Mouse (Mus musculus): Measurements from ENCODE around the gene Phlda2.
"Not testable (repeated sequence)": the region's sequence is repeated elsewhere in the genome, so short reads cannot be mapped to it uniquely, and the experiment has no call there.

Gene Phlda2

DNA sequence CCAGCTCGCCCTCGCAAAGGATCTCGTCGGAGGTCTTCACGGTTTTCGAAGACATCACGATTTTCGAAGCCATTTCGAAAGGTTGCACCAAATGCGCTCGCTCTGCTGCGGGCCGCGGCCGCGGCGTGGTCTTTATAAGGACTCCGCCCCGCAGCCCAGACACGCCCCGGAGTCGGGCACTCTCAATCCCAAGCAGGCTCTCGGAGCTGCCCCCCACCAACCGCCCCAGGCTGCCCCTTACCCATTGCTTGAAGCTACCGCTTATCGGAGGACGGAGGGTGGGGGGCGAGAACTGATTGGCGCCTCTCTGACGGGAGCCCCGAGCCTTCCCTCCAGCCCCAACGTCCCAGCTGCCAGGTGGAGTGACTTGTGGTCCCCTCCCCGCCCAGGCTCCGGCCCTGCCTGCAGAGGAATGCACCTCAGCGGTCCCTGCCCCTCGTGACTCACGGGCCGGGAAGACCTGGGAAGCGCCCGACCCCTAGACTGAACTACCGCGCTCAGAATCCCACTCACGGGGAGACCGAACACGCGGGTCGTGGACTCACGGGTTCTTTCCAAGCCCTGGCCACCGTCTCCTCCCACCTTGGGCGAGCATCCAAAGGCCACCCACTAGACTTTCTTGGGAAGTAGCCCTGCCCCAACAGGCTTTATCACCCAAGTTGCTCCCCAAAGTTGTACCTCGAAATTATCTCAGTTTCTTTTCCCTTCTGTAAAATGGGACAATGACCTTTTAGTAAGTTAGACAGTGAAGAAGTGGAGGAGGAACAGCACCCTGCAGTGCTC, at the start of gene Phlda2:
Phlda2 (minus strand) TSS at position 733 of the 783 bp plus-strand sequence.
- CTCF ChIA-PET = no interaction called here

DNA sequence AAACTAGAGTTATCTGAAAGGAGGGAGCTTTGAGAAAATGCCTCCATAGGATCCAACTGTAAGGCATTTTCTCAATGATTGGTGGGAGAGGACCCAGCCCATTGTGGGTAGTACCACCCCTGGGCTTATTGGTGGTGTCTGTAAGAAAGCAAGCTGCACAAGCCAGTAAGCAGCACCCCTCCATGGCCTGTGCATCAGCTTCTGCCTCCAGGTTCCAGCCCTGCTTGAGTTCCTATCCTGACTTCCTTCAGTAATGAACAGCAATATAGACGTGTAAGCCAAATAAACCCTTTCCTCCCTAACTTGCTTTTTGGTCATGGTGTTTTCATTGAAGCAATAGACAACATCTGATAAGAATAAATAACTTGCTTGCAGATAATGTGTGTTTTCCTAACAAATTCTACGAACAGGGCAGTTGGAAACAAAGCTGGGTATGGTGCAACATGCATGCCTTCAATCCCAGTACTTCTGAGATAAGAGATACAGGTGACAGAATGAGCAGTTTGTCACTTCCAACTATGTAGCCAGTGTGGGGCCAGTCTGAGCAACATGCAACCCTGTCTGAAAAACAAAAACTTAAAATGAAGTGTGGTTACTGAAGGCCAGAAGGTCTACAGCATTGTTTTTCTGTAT, 46.8 kb upstream of the Phlda2 start:
- CTCF ChIA-PET = interaction anchor here (0.5 kb wide), 1 partner anchor 656 kb away, joined by 3 read pairs; no protein-coding TSS in a partner anchor

DNA sequence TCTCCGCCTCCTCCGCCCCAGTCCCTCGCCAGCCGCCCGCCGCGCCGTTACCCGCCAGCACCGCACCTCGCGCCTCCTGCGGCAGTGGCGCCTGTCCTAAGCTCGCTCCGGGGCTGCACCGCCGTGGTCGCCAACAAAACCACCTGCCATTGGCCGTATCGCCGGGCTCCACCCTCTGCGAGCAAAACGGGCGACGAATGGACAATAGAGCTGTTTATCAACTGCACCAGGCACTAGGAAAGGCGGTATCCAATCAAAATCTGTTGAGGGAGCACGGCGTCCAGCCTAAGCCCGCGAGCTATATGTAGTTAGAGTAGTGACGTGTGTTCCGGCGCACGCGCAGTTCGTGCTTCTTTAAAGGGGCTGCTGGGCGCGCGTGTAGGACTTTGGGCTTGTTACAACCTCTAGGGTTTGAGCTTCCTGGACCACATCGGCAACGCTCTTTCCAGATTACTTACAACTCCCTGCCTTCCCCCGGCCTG, 46.1 kb upstream of the Phlda2 start, which contains the start of gene Nap1l4:
Nap1l4 (minus strand) TSS at position 131 of the 482 bp plus-strand sequence.
- CTCF ChIA-PET = interaction anchor here (0.5 kb wide), 1 partner anchor 656 kb away, joined by 3 read pairs; no protein-coding TSS in a partner anchor

DNA sequence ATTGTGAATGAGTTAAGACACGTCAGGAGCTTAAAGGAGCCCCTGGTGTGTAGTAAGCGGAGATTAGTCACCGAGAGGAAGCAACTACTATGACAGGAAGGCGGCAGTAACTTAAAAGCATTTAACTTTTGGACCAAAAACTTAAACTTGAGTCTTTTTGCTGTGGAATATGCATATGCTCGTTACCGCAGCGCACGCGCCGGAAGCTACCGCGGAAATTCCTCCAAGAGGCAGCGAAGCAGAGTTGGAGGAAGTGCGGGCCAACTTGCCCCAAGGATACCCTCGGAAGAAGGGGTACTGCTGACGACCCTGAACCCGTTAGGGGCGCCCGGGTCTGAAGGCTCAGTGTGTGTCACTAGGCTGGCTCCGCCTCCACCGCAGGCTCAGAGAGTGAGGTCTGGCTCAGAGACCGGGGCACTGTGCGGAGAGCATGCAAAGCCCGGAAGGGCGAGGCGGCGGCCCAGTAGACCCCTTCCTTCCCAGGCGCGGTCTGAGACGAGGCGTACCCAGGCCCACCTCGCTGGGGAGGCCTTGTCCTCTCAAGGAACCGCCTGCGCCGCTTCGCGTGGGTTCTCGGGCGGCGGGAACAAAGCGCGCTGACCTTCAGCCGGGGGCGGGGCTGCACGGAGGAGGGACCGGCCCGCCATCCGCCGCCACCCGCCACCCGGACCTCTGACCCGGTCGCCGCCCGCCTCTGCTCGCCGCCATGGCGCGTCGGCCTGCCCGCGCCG, 45.4 kb upstream of the Phlda2 start:
- CTCF ChIA-PET = no interaction called here

DNA sequence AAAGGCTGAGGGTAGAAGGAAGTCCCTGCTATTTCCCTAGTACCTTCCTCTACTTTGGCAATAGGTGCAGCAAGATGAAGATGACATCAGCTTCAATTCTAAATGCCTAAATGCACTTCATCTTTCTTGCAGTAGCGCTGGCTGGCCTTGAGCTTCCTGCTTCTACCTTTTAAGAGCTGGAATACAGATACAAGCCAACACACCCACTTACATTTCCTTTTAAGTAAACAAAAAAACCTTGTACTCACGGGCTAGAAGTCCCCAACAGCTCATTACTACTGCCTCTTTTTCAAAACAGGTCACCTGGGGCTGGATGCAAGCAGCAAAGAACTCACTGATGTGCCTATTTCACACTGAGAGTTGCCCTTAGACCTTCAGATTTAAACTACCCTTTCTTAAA, 43.6 kb upstream of the Phlda2 start:
- CTCF ChIA-PET = no interaction called here

DNA sequence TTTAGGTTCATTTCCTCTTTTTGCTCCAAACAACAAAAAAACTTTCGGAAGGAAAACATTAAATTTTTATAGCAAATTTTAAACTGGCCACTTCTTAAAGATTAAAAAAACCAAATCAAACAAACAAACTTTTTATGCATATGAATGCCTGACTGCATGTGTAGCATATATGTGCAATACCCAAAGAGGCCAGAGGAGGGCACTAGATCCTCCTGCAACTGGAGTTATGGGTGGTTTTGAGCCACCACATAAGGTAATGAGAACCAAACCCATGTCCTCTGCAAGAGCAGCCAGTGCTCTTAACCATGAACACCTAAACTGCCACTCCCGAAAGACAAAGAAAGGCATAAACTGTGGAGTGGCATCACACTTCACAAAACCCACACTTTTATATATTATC, 41.4 kb upstream of the Phlda2 start:
- CTCF ChIA-PET = no interaction called here

DNA sequence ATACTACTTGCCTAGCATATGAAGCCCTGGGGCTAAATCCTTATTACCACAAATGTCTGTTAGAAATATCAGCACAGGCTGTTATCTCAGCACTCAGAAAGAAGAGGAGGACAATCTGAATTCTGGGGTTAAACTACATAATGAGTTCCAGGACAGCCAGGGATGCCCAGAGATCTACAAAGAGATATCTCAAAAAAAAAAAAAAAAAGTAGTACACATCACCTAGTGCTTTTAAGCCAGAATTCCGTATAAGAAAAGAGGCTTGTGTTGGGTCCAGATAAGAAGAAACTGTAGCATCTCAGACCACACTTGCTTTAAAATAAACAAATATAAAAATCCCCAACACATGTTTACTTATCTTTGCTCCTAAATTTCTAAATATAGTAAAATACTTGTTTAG, 35.7 kb upstream of the Phlda2 start:
- CTCF ChIA-PET = no interaction called here

DNA sequence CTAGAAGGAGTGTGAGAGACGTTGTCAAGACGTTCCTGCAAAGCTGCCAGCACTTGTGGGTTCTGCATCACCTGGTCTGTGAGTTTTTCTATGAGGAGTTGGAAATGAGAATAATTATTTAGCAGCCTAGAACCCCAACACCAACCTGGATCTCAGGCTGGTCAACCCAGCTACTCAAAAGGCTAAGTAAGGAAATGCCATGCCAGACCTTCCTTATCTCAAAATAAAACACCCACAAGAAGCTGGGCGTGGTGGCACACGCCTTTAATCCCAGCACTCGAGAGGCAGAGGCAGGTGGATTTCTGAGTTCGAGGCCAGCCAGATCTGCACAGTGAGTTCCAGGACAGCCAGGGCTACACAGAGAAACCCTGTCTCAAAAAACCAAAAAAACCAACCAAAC, 35.3 kb upstream of the Phlda2 start:
- CTCF ChIA-PET = not testable (repeated sequence)

DNA sequence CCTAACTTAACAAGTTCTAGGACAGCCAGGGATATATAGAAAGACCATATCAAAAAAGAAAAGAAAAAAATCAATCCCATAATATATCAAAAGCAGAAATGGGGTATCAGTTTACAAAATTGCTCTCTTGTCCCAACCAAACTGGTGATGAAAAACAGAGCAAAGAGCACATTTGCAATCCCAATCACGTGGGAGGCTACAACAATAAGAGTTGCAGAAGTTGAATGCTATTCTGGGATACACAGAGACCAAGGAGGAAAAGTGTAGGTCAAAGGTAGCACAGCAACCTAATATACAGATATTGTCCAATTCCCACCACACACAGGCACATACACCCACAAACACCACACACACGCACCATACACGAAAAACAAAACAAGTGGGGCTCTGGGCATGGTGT, 33.3 kb upstream of the Phlda2 start:
- CTCF ChIA-PET = no interaction called here

DNA sequence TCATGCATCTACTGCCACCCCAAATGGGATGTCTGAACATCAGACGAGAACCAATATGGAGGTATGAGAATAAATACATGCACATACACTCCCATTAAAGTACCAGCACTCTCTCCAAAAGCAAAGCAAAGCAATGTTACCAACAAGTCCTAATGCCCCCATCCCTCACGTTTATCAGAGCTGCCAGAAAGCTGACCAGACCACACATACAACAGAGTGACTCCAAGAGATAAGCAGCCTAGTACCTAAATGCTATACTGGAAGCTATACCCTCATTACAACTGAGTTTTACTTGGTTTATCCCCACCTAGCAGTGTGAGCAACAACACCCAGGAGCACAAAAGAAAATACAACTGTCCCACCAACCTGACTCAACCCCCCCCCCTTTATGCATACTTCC, 30.3 kb upstream of the Phlda2 start:
- CTCF ChIA-PET = no interaction called here

DNA sequence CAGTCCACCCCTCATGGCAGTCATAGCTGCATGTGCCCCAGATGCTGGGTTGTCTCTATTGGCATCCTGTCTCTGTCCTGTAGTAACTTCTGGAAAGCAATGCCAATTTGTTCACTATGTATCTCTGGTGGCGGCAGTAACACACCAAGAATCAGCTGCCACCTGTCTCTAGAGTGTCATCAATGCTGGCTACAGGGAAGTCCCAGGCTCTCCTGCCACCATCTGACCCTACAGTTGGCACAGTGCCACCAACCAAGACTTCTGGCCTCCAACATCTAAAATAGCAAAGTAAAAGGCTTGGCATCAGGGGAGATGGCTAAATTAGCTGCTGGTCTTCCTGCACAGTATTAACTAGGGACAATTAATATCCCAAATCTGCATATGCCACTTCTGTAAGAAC, 29.5 kb upstream of the Phlda2 start:
- CTCF ChIA-PET = no interaction called here

DNA sequence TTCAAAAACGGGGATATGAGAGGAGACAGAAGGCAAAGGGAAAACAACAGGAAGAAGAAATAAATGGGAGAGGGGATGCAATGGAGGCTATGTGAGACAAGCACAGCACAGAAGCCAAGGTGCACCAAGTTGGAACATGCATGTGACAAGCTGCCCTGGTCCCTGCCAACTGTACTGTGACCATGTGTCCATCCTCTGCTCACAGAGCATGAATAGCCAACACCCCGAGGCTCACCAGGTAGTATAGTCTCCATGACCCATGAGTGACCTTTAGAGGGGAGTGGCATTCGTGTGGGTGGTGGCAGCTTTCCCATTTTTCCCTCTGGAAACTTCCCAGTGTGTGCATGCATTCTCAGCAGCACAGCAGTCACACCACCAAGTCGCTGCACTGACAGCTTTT, 16.4 kb upstream of the Phlda2 start:
- CTCF ChIA-PET = no interaction called here

DNA sequence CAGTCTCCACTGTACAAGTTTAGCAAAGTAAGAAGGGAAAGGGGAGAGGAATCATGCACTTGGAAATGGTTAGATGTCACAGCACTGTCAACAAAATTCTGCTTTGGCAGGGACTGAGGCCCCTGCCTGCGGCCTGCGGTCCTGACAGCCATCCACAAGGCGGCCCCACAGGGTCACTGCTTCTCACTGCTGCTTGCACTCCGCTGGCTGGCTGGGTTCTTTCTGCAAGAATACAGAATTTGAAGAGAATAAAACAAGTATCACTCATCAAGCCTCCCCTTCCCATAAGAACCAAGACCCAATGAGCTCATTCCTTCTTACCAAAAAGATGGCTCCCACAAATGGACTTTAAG, 11.4 kb upstream of the Phlda2 start:
- CTCF ChIA-PET = interaction anchor here (0.7 kb wide), 1 partner anchor 189 kb away, joined by 3 read pairs; no protein-coding TSS in a partner anchor

DNA sequence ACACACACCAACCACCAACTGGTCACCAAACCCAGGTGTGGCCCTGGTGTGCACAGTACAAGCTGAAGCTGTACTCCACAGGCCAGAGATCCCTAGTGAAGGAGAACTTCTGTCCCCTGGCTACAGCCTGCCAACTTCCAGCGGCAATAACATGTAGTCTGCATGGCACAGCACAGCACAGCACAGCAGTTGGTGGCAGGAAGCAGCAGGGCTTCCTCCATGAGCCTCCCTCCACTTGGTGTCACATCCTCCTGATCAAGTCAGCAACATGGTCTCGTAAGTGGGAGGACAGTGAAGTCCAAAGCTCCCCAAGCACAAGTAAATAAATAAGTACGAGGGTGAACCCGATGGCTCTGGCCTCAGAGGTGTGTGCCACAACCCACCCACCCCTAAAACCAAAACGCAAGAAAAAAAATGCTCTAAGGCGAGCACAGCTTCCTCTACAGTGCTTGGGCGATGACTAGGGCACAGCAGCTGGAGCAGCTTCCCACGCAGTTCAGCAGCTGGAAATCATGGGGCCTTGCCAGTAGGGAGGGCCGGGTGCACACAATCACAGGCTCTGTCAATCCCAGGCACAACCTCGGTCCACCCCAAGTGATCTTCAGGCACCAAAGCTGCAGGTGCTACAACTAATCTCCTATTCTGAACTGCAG, 10.9 kb upstream of the Phlda2 start:
- CTCF ChIA-PET = interaction anchor here (0.7 kb wide), 1 partner anchor 190 kb away, joined by 3 read pairs; no protein-coding TSS in a partner anchor

DNA sequence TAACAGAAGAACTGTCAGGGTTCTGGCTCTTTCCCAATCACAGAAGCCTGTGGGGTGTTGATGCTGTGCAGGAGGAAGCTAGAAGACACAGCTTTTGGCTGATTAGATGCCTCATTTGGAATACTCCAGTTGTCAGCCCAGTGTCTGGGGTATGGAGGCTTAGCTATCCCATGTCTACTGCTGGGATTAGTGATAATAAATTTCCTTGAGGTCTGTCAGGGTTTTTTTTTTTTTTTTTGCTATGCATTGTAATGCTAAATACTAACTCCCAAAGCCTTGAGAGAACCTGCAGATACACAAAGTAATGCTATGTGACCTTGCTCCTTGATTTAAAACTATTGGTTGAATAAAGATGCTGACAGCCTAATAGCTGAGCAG, 8.4 kb upstream of the Phlda2 start:
- CTCF ChIA-PET = no interaction called here

DNA sequence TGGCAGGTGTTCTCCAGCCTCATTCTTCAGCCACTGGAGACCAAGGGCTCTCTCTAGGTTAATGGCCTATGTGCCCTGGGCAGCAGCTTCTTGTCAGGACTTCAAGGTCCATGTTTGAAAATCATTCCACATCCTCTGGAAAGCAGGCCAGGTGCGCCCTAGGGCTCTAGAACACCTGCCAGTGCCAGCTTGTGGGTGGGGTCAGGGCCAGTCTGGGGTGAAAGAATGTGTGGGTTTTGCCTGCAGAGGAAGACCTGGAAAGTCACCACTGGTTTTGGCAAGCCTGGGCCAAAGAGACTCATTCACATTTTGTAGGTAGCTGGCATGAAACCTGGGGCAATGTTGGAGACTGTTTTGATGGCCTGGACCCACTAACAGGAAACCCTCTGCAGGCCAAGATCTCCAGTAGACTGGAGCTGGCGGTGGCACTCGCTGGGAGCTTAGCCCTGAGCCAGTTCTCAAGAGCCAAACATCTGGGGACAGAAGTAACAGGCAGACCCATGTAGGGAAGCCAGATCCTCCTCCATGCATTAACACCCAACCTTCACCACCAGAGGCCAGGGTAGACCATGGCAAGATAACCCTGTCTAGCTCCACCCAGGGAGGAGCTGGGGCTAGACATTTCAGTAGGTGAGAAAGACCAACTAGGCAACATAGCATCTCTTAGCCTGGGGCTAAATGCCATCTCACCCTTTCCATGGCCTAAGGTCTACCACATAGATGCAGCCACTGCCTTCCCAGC, 7.8 kb upstream of the Phlda2 start:
- CTCF ChIA-PET = no interaction called here

DNA sequence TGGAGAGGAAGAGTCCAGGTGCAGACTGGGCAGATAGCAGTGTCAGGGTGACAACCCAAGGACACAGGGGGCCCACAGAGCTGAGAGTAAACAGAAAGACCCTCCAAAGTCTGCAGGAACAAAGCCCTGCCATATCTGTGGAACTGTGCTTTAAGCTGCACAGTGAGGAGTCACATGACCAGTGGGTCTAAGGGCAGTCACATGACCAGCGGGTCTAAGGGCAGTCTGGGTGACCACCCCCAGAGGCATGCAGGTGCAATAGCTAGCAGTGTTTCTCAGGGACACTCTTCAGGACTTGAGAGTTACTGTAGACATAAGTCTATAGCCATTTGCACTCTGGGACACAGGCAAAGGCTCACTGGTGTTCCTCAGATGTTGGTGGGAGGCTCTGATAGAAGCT, 6.6 kb upstream of the Phlda2 start:
- CTCF ChIA-PET = no interaction called here

DNA sequence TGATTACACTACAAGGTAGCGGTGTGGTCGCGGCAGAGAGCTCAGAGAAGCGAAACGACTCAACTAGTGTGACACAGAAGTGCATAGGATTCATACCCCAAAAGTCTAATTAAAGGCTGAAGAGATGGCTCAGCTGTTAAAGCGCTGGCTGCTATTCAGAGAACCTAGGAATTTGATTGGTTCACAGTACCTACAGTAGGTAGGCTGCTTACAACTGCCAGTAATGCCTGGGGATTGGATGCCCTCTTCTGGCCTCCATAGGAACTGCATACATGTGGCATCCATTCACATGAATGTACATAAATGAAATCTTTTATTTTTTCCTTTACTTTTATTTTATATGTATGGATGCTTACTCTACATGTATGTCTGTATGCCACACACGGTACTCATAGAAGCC, 3.7 kb upstream of the Phlda2 start:
- CTCF ChIA-PET = no interaction called here

DNA sequence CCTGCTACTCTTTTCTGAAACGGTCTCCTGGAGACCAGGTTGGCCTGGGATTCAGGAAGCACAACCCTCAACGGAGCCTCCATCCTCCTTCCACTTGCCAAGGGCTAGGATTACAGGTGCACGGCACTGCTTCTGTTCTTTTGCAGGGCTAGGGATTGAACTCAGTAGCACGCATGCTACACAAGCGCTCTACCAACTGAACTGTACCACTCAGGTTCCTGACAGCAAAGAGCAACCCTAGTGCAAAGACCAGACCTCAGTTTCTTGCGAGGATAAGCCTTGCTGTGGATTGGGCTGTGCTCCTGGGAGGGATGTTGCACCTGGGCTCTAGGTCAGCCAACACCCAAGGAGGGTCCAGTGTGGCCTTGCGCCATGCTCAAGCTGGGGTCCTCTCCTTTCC, 3.3 kb upstream of the Phlda2 start:
- CTCF ChIA-PET = interaction anchor here (0.6 kb wide), 1 partner anchor 516 kb away, joined by 3 read pairs; no protein-coding TSS in a partner anchor

DNA sequence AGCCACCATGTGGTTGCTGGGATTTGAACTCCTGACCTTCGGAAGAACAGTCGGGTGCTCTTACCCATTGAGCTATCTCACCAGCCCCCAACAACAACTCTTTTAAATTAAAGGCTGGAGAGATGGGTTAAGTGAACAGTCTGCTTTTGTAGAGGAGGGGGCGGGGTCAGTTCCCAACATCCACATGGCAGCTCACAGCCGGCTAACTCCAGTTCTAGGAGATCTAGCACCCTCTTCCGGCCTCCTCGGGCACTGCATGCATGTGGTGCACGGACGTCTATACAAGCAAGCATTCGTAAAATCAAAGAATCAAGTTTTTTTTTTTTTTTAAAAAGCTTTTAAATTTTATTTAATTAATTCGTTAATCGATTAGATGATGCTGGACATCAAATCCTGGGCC, 2.9 kb upstream of the Phlda2 start:
- CTCF ChIA-PET = interaction anchor here (0.6 to 0.7 kb wide), 3 partner anchors 250 to 515 kb away, joined by 3 to 5 read pairs (median 3); no protein-coding TSS in a partner anchor

DNA sequence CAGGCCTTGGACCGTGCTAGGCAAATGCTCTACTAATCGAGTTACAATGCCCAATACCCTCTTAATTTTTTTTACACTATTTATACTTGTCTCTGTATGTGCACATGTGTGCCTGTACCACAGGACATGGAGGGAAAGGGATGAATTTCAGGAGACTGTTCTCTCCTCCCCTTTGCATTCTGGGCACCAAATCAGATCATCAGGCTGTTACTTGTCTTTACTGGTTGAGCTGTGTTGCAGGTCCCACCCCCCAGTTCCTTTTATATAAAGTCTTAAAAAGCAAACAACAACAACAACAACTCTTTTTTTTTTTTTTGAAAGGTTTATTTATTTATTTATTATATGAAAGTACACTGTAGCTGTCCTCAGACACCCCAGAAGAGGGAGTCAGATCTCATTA, 2.5 kb upstream of the Phlda2 start:
- CTCF ChIA-PET = interaction anchor here (0.7 kb wide), 2 partner anchors 250 to 469 kb away, joined by 3 to 5 read pairs; no protein-coding TSS in a partner anchor

Measured in spleen, embryonic (tissue).